Mouse (Mus musculus): ENCODE data around the gene Srrd.

Srrd gene

GRCm38 (mm10) chr5:112291866-112292265 is 51.0 kb downstream of the Srrd start:
- ATAC-seq (ENCODE audit: insufficient number of reproducible peaks, low FRiP score, low TSS enrichment) = no peak

- no peak for ATAC-seq (ENCODE audit: insufficient number of reproducible peaks, low FRiP score, low TSS enrichment)
Observed at GRCm38 (mm10) chr5:112290536-112290880, 52.3 kb downstream of the Srrd start.

- no peak for ATAC-seq (ENCODE audit: insufficient number of reproducible peaks, low FRiP score, low TSS enrichment)
Observed at GRCm38 (mm10) chr5:112289819-112290535, 52.9 kb downstream of the Srrd start.

GRCm38 (mm10) chr5:112289236-112289635 is 53.6 kb downstream of the Srrd start:
- no peak for ATAC-seq (ENCODE audit: insufficient number of reproducible peaks, low FRiP score, low TSS enrichment)

GRCm38 (mm10) chr5:112288193-112289141 is 54.4 kb downstream of the Srrd start:
- no peak for ATAC-seq (ENCODE audit: insufficient number of reproducible peaks, low FRiP score, low TSS enrichment)

GRCm38 (mm10) chr5:112287652-112288051 is 55.2 kb downstream of the Srrd start:
- ATAC-seq (ENCODE audit: insufficient number of reproducible peaks, low FRiP score, low TSS enrichment) = no peak

Measured in cerebellum, adult (tissue).